ENCODE assay signal across 21 mouse cellular contexts in genomic region chr8:74818434-74818833, GRCm38 (mm10). TPM values are rescaled to one million over a fixed set of nuclear protein-coding genes. Genes with fewer than 3 reads are reported as not detected.
A peak's percentile ranks its signal among the peaks of the same experiment; 100 is the strongest.
DNase-seq lines count a peak whose midpoint lies in the region; ATAC-seq and TF ChIP-seq lines count a peak whose summit lies in the region.
"Had no signal": no experiment of that assay in that cellular context is flagged by ENCODE, and none has a peak within 500 bp of the region (broad histone marks: within the 10 kb centered on the region; RNA-seq: fewer than 3 reads in every experiment).

No protein-coding gene starts in this region.

- no peak for TF ChIP-seq POLR2A in lung, adult 2 months (IDR thresholded peaks at IDR 0.05; ENCODE audit: borderline replicate concordance, extremely low read depth, low read depth, low read length)

- H3K4me3 ChIP-seq in heart, embryonic 11.5 days (ENCODE audit: low read depth, low read length): no peak overlapping the region
- H3K4me3 ChIP-seq in lung, embryonic 14.5 days (ENCODE audit: low read depth, low read length): no peak overlapping the region
- H3K4me3 ChIP-seq in lung, adult 2 months (replicated peaks; ENCODE audit: extremely low read depth, low read depth, low read length): no peak overlapping the region
- H3K4me3 ChIP-seq in limb, embryonic 10.5 days: no peak overlapping the region
- H3K4me3 ChIP-seq: embryonic facial prominence, embryonic 13.5 days; liver, embryonic 13.5 days; stomach, embryonic 15.5 days had no signal

- H3K4me1 ChIP-seq in heart, embryonic 11.5 days (ENCODE audit: control insufficient read depth, insufficient read depth, low read length): no peaks in the 10 kb centered on the region
- H3K4me1 ChIP-seq in lung, embryonic 14.5 days (ENCODE audit: insufficient read depth): no peaks in the 10 kb centered on the region
- H3K4me1 ChIP-seq in lung, adult 2 months (ENCODE audit: control insufficient read depth, insufficient read depth, low read length): no peaks in the 10 kb centered on the region
- no peaks in the 10 kb centered on the region for H3K4me1 ChIP-seq in limb, embryonic 10.5 days
- H3K4me1 ChIP-seq: embryonic facial prominence, embryonic 13.5 days; liver, embryonic 13.5 days; stomach, embryonic 15.5 days had no signal

- H3K9ac ChIP-seq in heart, embryonic 11.5 days (ENCODE audit: low read depth, low read length): no peak overlapping the region
- no peak overlapping the region for H3K9ac ChIP-seq in lung, embryonic 14.5 days
- H3K9ac ChIP-seq: embryonic facial prominence, embryonic 13.5 days; liver, embryonic 13.5 days; stomach, embryonic 15.5 days had no signal

- peak; percentile 36 for DNase-seq in heart, adult 11 months
- peak; percentile 12 for DNase-seq in lung, embryonic 14.5 days
- no peak for DNase-seq in lung, adult 2 months
- DNase-seq in NIH3T3 (ENCODE audit: low read depth): peak; percentile 6
- DNase-seq in limb, embryonic 10.5 days (ENCODE audit: low spot score): peak; percentile 11
- DNase-seq in heart, adult 18-20 months: no peak
- DNase-seq in thymus, postnatal 10 days (ENCODE audit: low spot score in 2 of 2): no peak
- DNase-seq: adrenal gland, postnatal 36 days; cerebellum, adult 18-20 months; kidney, adult 8-10 months; liver, embryonic 13.5 days; lung, postnatal 36 days; right cerebral cortex, postnatal 4 days; thymus, postnatal 4 days had no signal

- no peak overlapping the region for H3K4me2 ChIP-seq in heart, embryonic 11.5 days
- no peak overlapping the region for H3K4me2 ChIP-seq in lung, embryonic 14.5 days
- H3K4me2 ChIP-seq: embryonic facial prominence, embryonic 13.5 days; liver, embryonic 13.5 days; stomach, embryonic 15.5 days had no signal

- no peak overlapping the region for H3K27ac ChIP-seq in heart, embryonic 11.5 days (ENCODE audit: low read depth, low read length)
- H3K27ac ChIP-seq in lung, embryonic 14.5 days (ENCODE audit: low read depth): no peak overlapping the region
- no peak overlapping the region for H3K27ac ChIP-seq in limb, embryonic 10.5 days
- H3K27ac ChIP-seq: embryonic facial prominence, embryonic 13.5 days; liver, embryonic 13.5 days; stomach, embryonic 15.5 days had no signal

- H3K36me3 ChIP-seq in heart, embryonic 11.5 days (ENCODE audit: control insufficient read depth, insufficient read depth, low read length): no peaks in the 10 kb centered on the region
- H3K36me3 ChIP-seq in lung, embryonic 14.5 days (ENCODE audit: insufficient read depth): no peaks in the 10 kb centered on the region
- no peaks in the 10 kb centered on the region for H3K36me3 ChIP-seq in limb, embryonic 10.5 days
- H3K36me3 ChIP-seq: embryonic facial prominence, embryonic 13.5 days; liver, embryonic 13.5 days; stomach, embryonic 15.5 days had no signal

- 71% methylated on average over 1 of the region's 1 CpGs for WGBS in heart, embryonic 11.5 days (ENCODE audit: insufficient replicate concordance)
- WGBS in lung, embryonic 14.5 days: 42% methylated on average over 1 of the region's 1 CpGs
- 43% methylated on average over 1 of the region's 1 CpGs for WGBS in lung, adult 2 months
- WGBS in limb, embryonic 10.5 days: 74% methylated on average over 1 of the region's 1 CpGs

- TF ChIP-seq CTCF in lung, embryonic 14.5 days (IDR thresholded peaks at IDR 0.05; ENCODE audit: low read depth): no peak
- no peak for TF ChIP-seq CTCF in lung, adult 2 months (IDR thresholded peaks at IDR 0.05; ENCODE audit: insufficient read depth, low read length)

- no peak for ATAC-seq in heart, embryonic 11.5 days (replicated peaks; ENCODE audit: insufficient number of reproducible peaks, low FRiP score, low TSS enrichment)
- no peak for ATAC-seq in lung, embryonic 14.5 days (ENCODE audit: insufficient read depth)

- no peaks in the 10 kb centered on the region for H3K27me3 ChIP-seq in heart, embryonic 11.5 days (ENCODE audit: control insufficient read depth, insufficient read depth, low read length)
- H3K27me3 ChIP-seq in lung, embryonic 14.5 days (ENCODE audit: insufficient read depth, low read length): no peaks in the 10 kb centered on the region
- H3K27me3 ChIP-seq in limb, embryonic 10.5 days (ENCODE audit: low read depth, poor library complexity, severe bottlenecking): no peaks in the 10 kb centered on the region
- H3K27me3 ChIP-seq: embryonic facial prominence, embryonic 13.5 days; liver, embryonic 13.5 days; stomach, embryonic 15.5 days had no signal

- H3K9me3 ChIP-seq in heart, embryonic 11.5 days (replicated peaks; ENCODE audit: control insufficient read depth, low read length): no peaks in the 10 kb centered on the region
- H3K9me3 ChIP-seq in lung, embryonic 14.5 days (ENCODE audit: low read depth, low read length): no peaks in the 10 kb centered on the region
- H3K9me3 ChIP-seq in limb, embryonic 10.5 days (replicated peaks): no peaks in the 10 kb centered on the region
- H3K9me3 ChIP-seq: embryonic facial prominence, embryonic 13.5 days; liver, embryonic 13.5 days; stomach, embryonic 15.5 days had no signal

RNA-seq across cellular contexts. Expression of gene Isx, which starts 54.5 kb away (rescaled TPM):
- not detected in 2 replicates for polyA plus RNA-seq in heart, embryonic 11.5 days (2014; fragmentation: Nextera tagmentation; extraction: Ambion mirVana)
- polyA plus RNA-seq in lung, embryonic 14.5 days (2014; fragmentation: Nextera tagmentation; extraction: Ambion mirVana): not detected in 2 replicates
- not detected in 2 replicates for polyA plus RNA-seq in lung, adult 2 months (2012; rRNA removed)
- not detected in 2 replicates for polyA plus RNA-seq in limb, embryonic 10.5 days (2016; fragmentation: Nextera tagmentation; extraction: Ambion mirVana)
- not detected for total RNA-seq in heart, adult 18-20 months (2021)
- total RNA-seq: adrenal gland, postnatal 36 days; gastrocnemius, postnatal 4 days; layer of hippocampus, adult 18-20 months; left cerebral cortex, postnatal 14 days had no signal
- polyA plus RNA-seq: embryonic facial prominence, embryonic 13.5 days; frontal cortex, adult 2 months; liver, embryonic 13.5 days had no signal

Comparison
In these comparisons a context has a peak if more than half of its experiments do, and no peak if none do; other contexts are left out.
1. DNase-seq: peak in heart, adult 11 months (single experiment), lung, embryonic 14.5 days (single experiment), NIH3T3 (single experiment) and limb, embryonic 10.5 days (single experiment); none in lung, adult 2 months (single experiment), heart, adult 18-20 months (0 of 2) and thymus, postnatal 10 days (0 of 2).